Mouse (Mus musculus) bone marrow macrophage, adult 2 months (primary cell): ENCODE results near the gene Sh3bp1.

Experiments
- CTCF ChIP-seq: IDR thresholded peaks from 2 replicates; pipeline ENCODE4 v1.5.1; 2012; ENCODE audit warnings: low read depth, mild to moderate bottlenecking, low read length, moderate library complexity
- POLR2A ChIP-seq: IDR thresholded peaks from 2 replicates; pipeline ENCODE4 v1.6.1; 2012; ENCODE audit warnings: mild to moderate bottlenecking, low read depth, low read length, borderline replicate concordance

GRCm38 (mm10) chr15:78915660-78916017 is 16.1 kb downstream of the Sh3bp1 start:
- TF ChIP-seq CTCF (peak; percentile 53), POLR2A (no peak)
